Mouse (Mus musculus) limb, embryonic 14.5 days (tissue): ENCODE results near the gene Narfl. TPM values are rescaled to one million over a fixed set of nuclear protein-coding genes. Genes with fewer than 3 reads are reported as not detected.

Experiments used
- ATAC-seq: fragments of 200-750 bp; cut with Nextera tagmentation; 2 replicates; pipeline ENCODE4 v1.8.0; 2017; ENCODE audit warnings: low read depth, moderate number of reproducible peaks, moderate TSS enrichment; ENCODE audit not compliant: low FRiP score
- DNase-seq: peaks from one replicate; pipeline ENCODE4 v3.0.0-alpha.2; 2015; ENCODE audit warnings: low spot score
- H3K27ac ChIP-seq: fragments of 300-500 bp; sonication (generic); replicated peaks from 2 replicates; pipeline ENCODE4 v1.5.1; 2014; ENCODE audit warnings: low read depth, mild to moderate bottlenecking, low read length, moderate library complexity, mixed read lengths
- H3K27me3 ChIP-seq: fragments of 300-500 bp; sonication (generic); 2 replicates; pipeline ENCODE4 v1.6.1; 2014; ENCODE audit warnings: low read length, mixed read lengths; ENCODE audit not compliant: control insufficient read depth, insufficient read depth
- H3K36me3 ChIP-seq: fragments of 300-500 bp; sonication (generic); 2 replicates; pipeline ENCODE4 v1.6.1; 2014; ENCODE audit warnings: mild to moderate bottlenecking, low read length, moderate library complexity, mixed read lengths; ENCODE audit not compliant: control insufficient read depth, insufficient read depth
- H3K4me1 ChIP-seq: fragments of 300-500 bp; sonication (generic); 2 replicates; pipeline ENCODE4 v1.6.1; 2014; ENCODE audit warnings: antibody characterized with exemption, low read length, mixed read lengths; ENCODE audit not compliant: control insufficient read depth, insufficient read depth
- H3K4me2 ChIP-seq: fragments of 300-500 bp; sonication (generic); replicated peaks from 2 replicates; pipeline ENCODE4 v1.6.1; 2014; ENCODE audit warnings: low read depth, mild to moderate bottlenecking, low read length, moderate library complexity; ENCODE audit not compliant: severe bottlenecking
- H3K4me3 ChIP-seq: fragments of 300-500 bp; sonication (generic); replicated peaks from 2 replicates; pipeline ENCODE4 v1.5.1; 2014; ENCODE audit warnings: low read length
- H3K9ac ChIP-seq: fragments of 300-500 bp; sonication (generic); 2 replicates; pipeline ENCODE4 v1.6.1; 2014; ENCODE audit warnings: mild to moderate bottlenecking, low read depth, low read length, moderate library complexity; ENCODE audit not compliant: severe bottlenecking
- H3K9me3 ChIP-seq: fragments of 300-500 bp; sonication (generic); 2 replicates; pipeline ENCODE4 v1.6.1; 2016; ENCODE audit warnings: low read length; ENCODE audit not compliant: control insufficient read depth
- POLR2A ChIP-seq: fragments of 200-500 bp; IDR thresholded peaks from 2 replicates; pipeline ENCODE4 v1.8.0; 2012; ENCODE audit warnings: inconsistent platforms, mild to moderate bottlenecking, moderate library complexity, borderline replicate concordance; ENCODE audit not compliant: insufficient read depth, insufficient read length; ENCODE audit errors: extremely low read depth
- WGBS: fragments of 180-500 bp; shearing (Covaris S2); extraction: QIAGEN DNeasy Blood & Tissue Kit; methylation state at CpG from one replicate; pipeline ENCODE4 v1.1.7; 2014; 5-methylcytosine and 5-hydroxymethylcytosine counted together
- polyA plus RNA-seq, 2 experiments: library from polyadenylated mRNA; depleted of rRNA in 1 of 2; stranded (reverse) in 1 of 2; unstranded in 1 of 2; fragments of >200 nt; fragmentation: Nextera tagmentation in 1 of 2; extraction: Ambion mirVana in 1 of 2; gene quantifications; 2 replicates each; pipeline versions ENCODE4 v1.2.1 to v1.2.3; 2012 to 2014

Gene Narfl
- polyA plus RNA-seq, 2 experiments = 24.2 to 24.9 TPM

- no peak within 1 kb of the TSS for H3K27ac ChIP-seq
- H3K36me3 ChIP-seq = peaks cover 20% of the 10 kb centered on the region
- peak within 1 kb of the TSS; percentile 71 for H3K4me2 ChIP-seq
- H3K4me3 ChIP-seq = peak within 1 kb of the TSS; percentile 47
- H3K9ac ChIP-seq = peak within 1 kb of the TSS; percentile 38
- peak; percentile 81 for ATAC-seq
- TF ChIP-seq POLR2A = peak; percentile 39; the same call in 1 of the 2 replicates
- 0% methylated on average over 18 of the region's 18 CpGs for WGBS
- peak; percentile 94 for DNase-seq
- peaks cover 15% of the 10 kb centered on the region for H3K4me1 ChIP-seq
- H3K9me3 ChIP-seq = no peaks in the 10 kb centered on the region
- peaks cover 21% of the 10 kb centered on the region for H3K27me3 ChIP-seq
These were observed 49.9 kb downstream of the Narfl start, which contains the start of gene Wdr24 for GRCm38 (mm10) chr17:25823452-25823851. Gene Wdr24 (plus strand): TSS chr17:25823627.

DNA sequence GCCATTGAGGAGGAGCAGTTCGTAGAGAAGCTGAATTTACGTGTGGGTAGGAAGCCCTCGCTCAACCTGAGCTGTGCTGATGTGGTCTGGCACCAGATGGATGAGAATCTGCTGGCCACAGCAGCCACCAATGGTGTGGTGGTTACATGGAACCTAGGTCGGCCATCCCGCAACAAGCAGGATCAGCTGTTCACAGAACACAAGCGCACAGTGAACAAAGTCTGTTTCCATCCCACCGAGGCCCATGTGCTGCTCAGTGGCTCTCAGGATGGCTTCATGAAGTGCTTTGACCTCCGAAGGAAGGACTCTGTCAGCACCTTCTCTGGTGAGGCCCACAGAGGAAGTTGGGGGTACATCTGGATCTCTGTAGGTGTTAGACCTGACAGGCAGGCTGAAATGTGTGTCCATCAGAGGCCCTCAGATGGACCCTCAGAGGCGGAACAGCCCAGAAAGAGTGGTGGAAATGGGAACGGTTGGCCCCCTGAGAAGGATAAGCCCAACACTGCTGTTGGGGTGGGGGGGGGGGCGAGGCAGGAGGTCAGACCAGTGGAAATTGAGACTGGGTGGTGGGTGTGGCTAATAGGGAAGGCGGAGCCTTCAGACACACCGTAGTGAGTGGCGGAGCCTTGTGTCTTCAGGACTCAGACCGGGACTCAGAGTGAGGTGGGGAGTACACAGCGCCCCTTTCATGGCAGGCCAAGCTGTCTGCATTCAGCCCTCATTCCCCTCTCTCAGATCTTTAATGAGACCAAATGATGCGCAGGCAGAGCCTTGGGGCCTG is 51.0 kb downstream of the Narfl start:
- H3K4me1 ChIP-seq = peaks cover 16% of the 10 kb centered on the region
- peak overlapping the region; percentile 47 for H3K4me3 ChIP-seq
- peaks cover 10% of the 10 kb centered on the region for H3K27me3 ChIP-seq
- H3K4me2 ChIP-seq = peak overlapping the region; percentile 71
- TF ChIP-seq POLR2A = no peak
- H3K9ac ChIP-seq = peak overlapping the region; percentile 38; the same call in 1 of the 2 replicates
- no peaks in the 10 kb centered on the region for H3K9me3 ChIP-seq
- ATAC-seq (no peak), DNase-seq (no peak)
- H3K36me3 ChIP-seq = peaks cover 20% of the 10 kb centered on the region
- H3K27ac ChIP-seq = no peak overlapping the region
- WGBS = 76% methylated on average over 16 of the region's 17 CpGs

DNA sequence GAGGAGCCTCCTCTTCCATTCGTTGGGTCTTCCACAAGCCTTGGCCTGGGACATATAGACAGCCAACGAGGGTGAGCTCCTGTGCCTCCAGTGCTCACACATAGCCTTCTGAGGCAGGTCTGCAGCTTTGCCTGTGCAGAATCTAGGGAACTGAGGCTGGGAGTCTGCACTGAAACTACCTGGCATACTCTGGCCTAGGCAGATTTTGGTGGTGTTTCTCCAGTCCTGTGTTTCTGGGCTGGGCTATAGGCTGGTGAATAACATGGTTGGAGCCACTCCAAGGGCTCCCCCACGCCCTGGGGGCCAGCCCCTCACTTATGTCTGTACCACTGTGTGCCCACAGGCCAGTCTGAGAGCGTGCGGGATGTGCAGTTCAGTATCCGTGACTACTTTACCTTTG is 51.7 kb downstream of the Narfl start:
- ATAC-seq (no peak), DNase-seq (no peak)
- Histone ChIP-seq H3K9ac (no peak overlapping the region), H3K36me3 (peaks cover 26% of the 10 kb centered on the region), H3K27ac (no peak overlapping the region), H3K4me3 (no peak overlapping the region), H3K27me3 (peaks cover 3% of the 10 kb centered on the region), H3K9me3 (no peaks in the 10 kb centered on the region), H3K4me1 (peaks cover 22% of the 10 kb centered on the region), H3K4me2 (no peak overlapping the region)
- no peak for TF ChIP-seq POLR2A
- WGBS = 80% methylated on average over 6 of the region's 6 CpGs

- no peak for ATAC-seq
- no peak overlapping the region for H3K4me3 ChIP-seq
- H3K4me1 ChIP-seq = peaks cover 25% of the 10 kb centered on the region
- DNase-seq = no peak
- no peaks in the 10 kb centered on the region for H3K9me3 ChIP-seq
- no peak overlapping the region for H3K4me2 ChIP-seq
- no peak overlapping the region for H3K27ac ChIP-seq
- H3K9ac ChIP-seq = no peak overlapping the region
- TF ChIP-seq POLR2A = no peak
- 96% methylated on average over 27 of the region's 27 CpGs for WGBS
- H3K27me3 ChIP-seq = no peaks in the 10 kb centered on the region
- H3K36me3 ChIP-seq = peaks cover 33% of the 10 kb centered on the region
These were observed 52.5 kb downstream of the Narfl start for GRCm38 (mm10) chr17:25825984-25826570.

DNA sequence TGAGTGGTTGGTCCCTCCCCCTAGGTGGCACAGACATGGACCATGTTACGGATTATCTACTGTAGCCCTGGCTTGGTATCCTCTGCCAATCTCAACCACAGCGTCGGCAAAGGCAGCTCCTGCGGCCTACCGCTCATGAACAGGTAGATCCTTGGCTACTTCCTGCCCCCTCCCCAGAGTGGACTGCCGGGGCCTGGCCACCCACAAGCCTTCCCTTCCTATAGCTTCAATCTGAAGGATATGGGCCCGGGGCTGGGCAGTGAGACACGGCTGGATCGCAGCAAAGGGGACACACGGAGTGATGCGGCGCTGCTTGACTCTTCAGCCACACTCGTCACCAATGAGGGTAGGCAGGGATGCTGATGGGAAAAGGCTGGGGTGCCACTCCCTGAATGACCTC is 53.4 kb downstream of the Narfl start:
- no peak overlapping the region for H3K27ac ChIP-seq
- ATAC-seq = no peak
- no peak for DNase-seq
- H3K36me3 ChIP-seq = peaks cover 41% of the 10 kb centered on the region
- H3K27me3 ChIP-seq = no peaks in the 10 kb centered on the region
- no peak for TF ChIP-seq POLR2A
- no peak overlapping the region for H3K4me3 ChIP-seq
- H3K4me2 ChIP-seq = no peak overlapping the region
- no peak overlapping the region for H3K9ac ChIP-seq
- no peaks in the 10 kb centered on the region for H3K9me3 ChIP-seq
- 96% methylated on average over 13 of the region's 13 CpGs for WGBS
- H3K4me1 ChIP-seq = peaks cover 34% of the 10 kb centered on the region
